1 mouse cellular context compared by ENCODE assay signal in genomic region chr3:90585595-90585994, GRCm38 (mm10).
A peak's percentile ranks its signal among the peaks of the same experiment; 100 is the strongest.
TF ChIP-seq lines count a peak whose summit lies in the region.

No protein-coding gene starts in this region.

TF ChIP-seq in myocyte, 11 proteins besides CTCF, POLR2A, EP300 and RAD21:
- TF ChIP-seq MYOD1 (IDR thresholded peaks at IDR 0.05; ENCODE audit: control insufficient read depth in 1 of 3, insufficient read length in 2 of 3, low read depth in 2 of 3), result peak in 1 of 3 experiments; percentile 53
- TF ChIP-seq REST (IDR thresholded peaks at IDR 0.05; ENCODE audit: insufficient read depth, insufficient read length), result no peak
- TF ChIP-seq TCF12 (IDR thresholded peaks at IDR 0.05; ENCODE audit: insufficient read depth, poor library complexity, severe bottlenecking), result no peak
- no peak for TF ChIP-seq POLR2AphosphoS2 (IDR thresholded peaks at IDR 0.05; ENCODE audit: insufficient read length, low read depth)
- peak in 1 of 3 experiments; percentile 7 for TF ChIP-seq MYOG (IDR thresholded peaks at IDR 0.05; ENCODE audit: control insufficient read depth in 1 of 3, insufficient read depth in 1 of 3, insufficient read length in 2 of 3, low read depth in 2 of 3)
